Mouse (Mus musculus) lung, adult 2 months (tissue): ENCODE results near the gene Zfp426.

Experiments
- CTCF ChIP-seq: fragments of 200-500 bp; IDR thresholded peaks from 2 replicates; pipeline ENCODE4 v1.5.1; 2011; ENCODE audit warnings: mild to moderate bottlenecking, low read length, control low read depth; ENCODE audit not compliant: insufficient read depth
- POLR2A ChIP-seq: fragments of 200-500 bp; IDR thresholded peaks from 2 replicates; pipeline ENCODE4 v1.6.1; 2011; ENCODE audit warnings: low read depth, mild to moderate bottlenecking, control low read depth, low read length, borderline replicate concordance; ENCODE audit errors: extremely low read depth

DNA sequence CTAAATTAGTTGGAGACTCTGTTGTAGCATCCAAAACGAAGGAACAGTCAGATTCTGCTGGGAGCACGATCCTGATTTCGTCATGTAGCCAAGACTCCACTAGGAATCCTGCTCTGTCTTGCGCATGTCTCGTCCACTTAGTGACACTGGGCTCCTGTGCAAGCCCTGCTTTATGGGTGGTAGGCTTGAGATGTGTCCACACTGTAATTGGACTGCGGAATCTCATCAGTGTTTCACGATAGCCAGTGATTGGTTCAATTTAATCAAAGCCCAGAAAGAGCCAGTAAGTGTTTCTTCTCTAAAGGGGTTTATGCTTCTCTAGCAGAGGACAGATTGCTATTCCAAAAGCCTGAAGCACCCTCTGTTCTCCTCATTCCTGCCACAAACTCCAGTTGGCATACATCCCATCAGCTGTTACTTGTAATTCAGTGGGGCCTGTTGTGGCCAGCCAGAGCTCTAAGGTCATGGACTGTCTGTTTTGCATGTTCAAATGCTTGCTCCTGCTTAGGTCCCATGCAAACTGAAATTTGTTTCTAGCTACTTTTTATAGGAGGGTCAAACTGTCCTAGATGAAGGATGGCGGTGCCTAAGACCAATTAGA is 41.9 kb upstream of the Zfp426 start:
- TF ChIP-seq CTCF, result no peak
- no peak for TF ChIP-seq POLR2A
